Mouse (Mus musculus) right cerebral cortex, adult 18-20 months (tissue): ENCODE data around the gene Map3k14.
A peak's percentile ranks its signal among the peaks of the same experiment; 100 is the strongest.
"Not testable (repeated sequence)": the region's sequence is repeated elsewhere in the genome, so short reads cannot be mapped to it uniquely, and the experiment has no call there.

Experiments
- DNase-seq: peaks from one replicate; pipeline ENCODE4 v3.0.0; 2022; ENCODE audit warnings: mixed read lengths

Map3k14 gene

GRCm38 (mm10) chr11:103246081-103246730 is 21.1 kb downstream of the Map3k14 start:
- DNase-seq = peak; percentile 44

DNA sequence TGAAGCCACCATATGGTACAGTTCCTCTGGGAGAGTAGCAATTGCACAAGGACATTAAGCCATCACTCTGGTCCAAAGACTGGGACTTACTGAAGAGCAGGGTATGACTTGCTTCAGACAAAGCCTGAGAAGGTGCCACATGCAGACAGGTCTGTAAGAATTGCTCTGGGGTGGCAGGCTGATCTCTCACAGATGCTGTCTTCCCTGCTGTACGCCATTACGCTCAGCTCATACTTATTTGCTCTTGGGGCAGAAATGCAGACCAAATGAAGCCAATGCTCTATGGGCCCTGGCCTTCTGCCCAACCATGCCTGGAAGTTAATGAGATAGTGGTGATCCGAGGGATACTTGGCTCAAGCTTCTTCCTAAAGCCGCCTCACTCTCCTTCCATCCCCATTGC is 22.4 kb downstream of the Map3k14 start:
- DNase-seq = no peak

GRCm38 (mm10) chr11:103240740-103241139 is 26.5 kb downstream of the Map3k14 start:
- no peak for DNase-seq

GRCm38 (mm10) chr11:103237757-103238156 is 29.5 kb downstream of the Map3k14 start:
- DNase-seq = no peak

- no peak for DNase-seq
These were observed 30.4 kb downstream of the Map3k14 start for GRCm38 (mm10) chr11:103236903-103237302.

DNA sequence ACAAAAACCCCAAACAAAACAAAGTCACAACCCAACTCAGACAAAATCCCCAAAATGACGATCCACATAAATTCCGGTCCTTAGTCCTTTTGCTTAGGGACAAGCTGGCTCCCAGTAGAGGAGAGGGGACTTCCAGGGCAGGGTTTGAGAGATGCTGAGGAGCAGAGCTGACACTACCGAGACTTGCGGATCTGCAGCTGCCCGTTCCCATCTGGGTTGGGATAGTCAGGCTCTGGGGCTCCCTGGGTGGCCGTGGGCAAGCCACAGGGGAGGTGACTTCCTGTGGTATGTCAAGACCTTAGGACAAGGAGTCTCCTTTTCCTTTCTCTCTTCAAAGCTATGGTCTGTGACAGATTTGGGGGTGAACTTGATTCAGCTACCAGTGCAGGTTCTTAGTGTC is 30.8 kb downstream of the Map3k14 start:
- no peak for DNase-seq

DNA sequence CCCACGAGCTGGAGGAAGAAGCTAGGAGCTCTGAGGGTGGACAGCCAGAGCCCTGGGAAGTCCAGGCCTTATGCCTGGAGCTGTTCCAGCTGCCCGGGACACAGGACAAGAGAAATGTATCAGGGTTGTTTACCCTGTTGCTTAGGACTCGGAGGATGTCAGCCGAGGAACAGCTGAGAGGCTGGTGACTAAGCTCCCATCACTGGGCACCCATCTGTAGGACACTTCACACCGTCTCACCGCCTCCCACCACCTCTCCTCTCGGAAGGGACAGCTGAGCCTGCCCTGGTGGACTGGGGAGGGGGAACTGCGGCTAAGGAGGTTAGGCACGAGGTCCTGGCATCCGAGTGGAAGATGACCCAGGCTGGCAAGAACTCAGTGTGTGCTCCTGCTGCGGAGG is 31.6 kb downstream of the Map3k14 start:
- DNase-seq = no peak

DNA sequence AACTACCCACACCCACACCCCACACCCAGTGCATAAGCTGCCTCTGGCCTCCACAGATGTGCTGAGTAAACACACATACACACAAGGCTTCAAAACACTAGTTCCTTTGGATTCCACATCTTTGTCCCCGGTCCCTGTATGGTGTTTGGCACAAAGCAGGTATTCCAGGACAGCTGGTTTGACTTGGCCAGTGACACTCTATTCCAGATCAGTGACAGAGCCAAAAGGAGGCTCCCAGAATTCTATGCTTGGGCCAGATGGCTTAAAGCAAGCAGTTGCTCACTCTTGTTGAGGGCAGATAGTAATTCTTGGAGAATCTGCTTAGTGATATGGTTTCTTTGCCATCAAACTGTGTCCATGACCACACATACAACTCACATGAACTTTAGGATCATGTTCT is 32.8 kb downstream of the Map3k14 start:
- DNase-seq = no peak

- DNase-seq = peak; percentile 79
These were observed 34.3 kb downstream of the Map3k14 start for GRCm38 (mm10) chr11:103232966-103233365.

GRCm38 (mm10) chr11:103231367-103231766 is 35.9 kb downstream of the Map3k14 start:
- no peak for DNase-seq

DNA sequence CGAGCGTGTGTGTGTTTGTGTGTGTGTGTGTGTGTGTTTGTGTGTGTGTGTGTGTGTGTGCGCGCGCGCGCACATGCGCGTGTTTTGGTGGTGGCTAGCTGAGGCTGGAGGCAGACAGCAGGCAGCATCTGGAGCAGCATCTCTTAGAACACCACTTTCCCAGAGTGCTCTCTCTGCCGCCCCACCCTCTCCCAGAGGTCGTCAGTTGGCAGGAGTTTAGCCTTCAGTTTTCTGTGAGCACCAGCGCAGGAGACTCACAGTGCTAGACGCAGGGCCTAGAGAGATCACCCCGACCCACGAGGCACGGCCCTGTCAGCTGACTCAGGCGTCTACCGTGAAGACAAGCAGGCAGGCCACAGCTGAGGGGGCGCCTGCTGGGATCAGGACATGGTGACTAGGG is 36.6 kb downstream of the Map3k14 start:
- no peak for DNase-seq

DNA sequence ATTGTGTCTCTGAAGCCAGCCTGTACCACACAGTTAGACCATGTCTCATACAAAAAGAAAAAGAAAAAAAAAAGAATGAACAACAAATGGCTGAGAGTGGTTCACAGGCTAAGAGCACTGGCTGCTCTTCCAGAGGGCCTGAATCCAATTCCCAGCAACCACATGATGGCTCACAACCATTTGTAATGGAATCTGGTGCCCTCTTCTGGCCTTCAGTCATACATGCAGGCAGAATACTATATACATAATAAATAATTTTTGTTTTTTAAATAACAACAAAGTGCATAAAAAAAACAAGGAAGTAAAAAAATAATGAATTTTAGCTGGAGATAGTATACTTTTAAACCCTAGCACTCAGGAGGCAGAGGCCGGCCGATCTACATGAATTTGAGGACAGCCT is 37.7 kb downstream of the Map3k14 start:
- no peak for DNase-seq

- DNase-seq = no peak
These were observed 43.3 kb downstream of the Map3k14 start for GRCm38 (mm10) chr11:103223951-103224456.

DNA sequence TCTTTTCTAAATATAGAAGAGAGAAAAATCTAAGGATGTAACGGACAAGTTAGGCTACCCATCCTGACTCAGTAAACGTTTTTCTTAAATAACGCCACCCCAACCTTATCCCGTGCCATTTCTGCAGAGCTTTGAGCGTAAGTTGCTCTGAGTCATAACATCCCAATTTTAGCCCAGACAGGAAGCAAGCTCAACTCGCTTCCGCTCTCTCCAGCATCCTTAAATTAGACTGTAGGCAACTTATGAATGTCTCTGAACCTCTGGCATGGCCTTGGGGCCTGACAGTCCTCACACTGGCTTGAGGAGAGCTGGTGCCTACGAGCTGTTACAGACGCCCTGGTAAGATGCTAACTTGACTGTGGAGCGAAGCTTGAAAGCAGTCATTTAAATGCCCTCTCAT is 43.8 kb downstream of the Map3k14 start:
- peak; percentile 63 for DNase-seq

DNA sequence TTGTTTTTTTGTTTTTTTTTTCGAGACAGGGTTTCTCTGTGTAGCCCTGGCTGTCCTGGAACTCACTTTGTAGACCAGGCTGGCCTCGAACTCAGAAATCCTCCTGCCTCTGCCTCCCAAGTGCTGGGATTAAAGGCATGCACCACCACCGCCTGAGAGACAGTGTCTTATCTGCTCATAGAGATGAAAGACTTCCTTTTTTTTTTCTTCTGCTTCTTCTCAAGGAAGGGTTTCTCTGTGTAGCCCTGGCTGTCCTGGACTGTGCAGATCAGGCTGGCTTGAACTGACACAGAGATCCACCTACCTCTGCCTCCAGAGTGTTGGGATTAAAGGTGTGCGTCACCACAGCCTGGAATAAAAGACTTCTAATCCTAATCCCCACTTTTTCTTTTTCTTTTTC is 44.6 kb downstream of the Map3k14 start:
- DNase-seq = not testable (repeated sequence)

- DNase-seq = no peak
These were observed 45.8 kb downstream of the Map3k14 start for GRCm38 (mm10) chr11:103221437-103221836.

DNA sequence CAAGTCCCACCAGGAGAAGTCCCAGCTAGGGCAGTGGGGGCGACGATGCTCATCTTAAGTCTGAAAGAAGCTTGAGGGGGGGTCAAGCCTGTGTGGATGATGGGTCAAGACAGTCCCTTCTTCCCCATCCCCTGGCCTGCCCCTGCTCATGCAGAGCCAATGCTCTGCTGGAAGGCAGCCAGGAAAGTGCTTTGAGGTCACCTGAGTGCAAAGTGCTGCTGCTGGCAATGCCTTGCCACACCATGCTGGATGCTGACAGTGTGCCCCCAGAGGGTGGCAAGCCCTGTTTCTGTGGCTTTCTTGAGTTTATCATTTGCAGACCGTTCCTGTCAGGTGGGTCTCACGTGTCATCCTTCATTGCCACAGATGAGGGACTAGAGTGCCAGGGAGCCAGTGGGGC is 47.3 kb downstream of the Map3k14 start:
- DNase-seq = no peak

- DNase-seq = no peak
These were observed 48.0 kb downstream of the Map3k14 start for GRCm38 (mm10) chr11:103219259-103219658.

- no peak for DNase-seq
These were observed 48.8 kb downstream of the Map3k14 start for GRCm38 (mm10) chr11:103218517-103218901.

DNA sequence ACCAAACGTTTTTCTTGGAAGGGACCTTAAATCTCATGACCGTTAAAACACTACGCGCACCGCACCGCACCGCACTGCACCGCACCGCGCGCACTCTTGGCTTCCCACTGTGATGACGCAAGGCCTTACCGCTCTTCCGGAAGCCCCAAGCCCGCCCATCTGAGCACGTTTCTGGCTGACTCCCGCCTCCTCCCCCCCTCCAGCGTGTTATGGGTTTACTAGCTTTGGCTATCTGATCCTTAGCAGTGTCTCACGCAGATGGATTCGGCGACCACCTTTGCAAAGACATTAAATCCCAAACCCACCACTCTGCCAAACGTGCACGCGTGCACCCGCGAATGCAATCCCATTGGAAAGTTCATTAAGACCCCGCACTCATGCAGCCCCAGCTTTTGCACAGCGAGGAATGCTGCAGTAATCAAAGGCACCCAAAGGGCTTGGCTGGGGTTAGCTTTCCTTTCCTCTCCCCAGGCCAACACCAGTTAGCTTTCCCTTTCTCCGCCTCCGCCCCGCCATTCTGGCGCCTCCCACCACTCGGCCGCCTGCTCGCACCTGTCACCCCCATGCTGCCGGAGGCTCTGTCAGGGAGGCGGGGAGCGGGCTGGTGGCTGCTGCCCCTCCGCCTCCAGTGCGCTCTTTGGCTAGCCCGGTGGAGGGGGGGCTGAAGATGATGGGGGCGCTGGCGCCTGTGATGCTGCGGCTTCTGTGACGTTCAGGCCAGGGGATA is 49.3 kb downstream of the Map3k14 start, which contains the start of gene Spata32:
Gene Spata32, minus strand, starts transcription at position 643 of the 727 bp plus-strand sequence.
- DNase-seq = peak; percentile 76

GRCm38 (mm10) chr11:103215355-103215754 is 51.9 kb downstream of the Map3k14 start:
- DNase-seq = no peak

GRCm38 (mm10) chr11:103213712-103214111 is 53.6 kb downstream of the Map3k14 start:
- DNase-seq = no peak

GRCm38 (mm10) chr11:103210291-103210690 is 57.0 kb downstream of the Map3k14 start:
- no peak for DNase-seq

GRCm38 (mm10) chr11:103208458-103208857 is 58.8 kb downstream of the Map3k14 start, which contains the start of gene 1700023F06Rik:
Gene 1700023F06Rik (minus strand): TSS chr11:103208558.
- DNase-seq = no peak
